Mouse (Mus musculus): Measurements from ENCODE around the gene Sh3yl1. TPM values are rescaled to one million over a fixed set of nuclear protein-coding genes. Genes with fewer than 3 reads are reported as not detected.

The Sh3yl1 gene
- polyA plus RNA-seq, 1 experiment from 2014 or later = 13.0 TPM

DNA sequence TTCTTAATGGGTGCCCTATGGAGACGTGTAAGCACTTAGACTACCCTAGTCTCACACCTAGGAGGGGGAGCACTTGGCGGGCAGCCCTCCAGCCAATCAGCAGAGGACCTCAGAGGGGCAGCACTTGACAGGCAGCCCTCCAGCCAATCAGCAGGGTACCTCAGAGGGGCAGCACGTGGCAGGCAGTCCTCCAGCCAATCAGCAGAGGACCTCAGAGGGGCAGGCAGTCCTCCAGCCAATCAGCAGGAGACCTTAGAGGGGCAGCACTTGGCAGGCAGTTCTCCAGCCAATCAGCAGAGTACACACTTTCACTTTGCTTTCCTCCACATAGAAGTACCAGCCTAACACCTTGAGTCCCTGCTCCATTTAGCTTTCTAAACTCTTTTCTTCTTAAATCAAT, 10.9 kb downstream of the Sh3yl1 start:
- Histone ChIP-seq H3K4me1 (ENCODE audit: control insufficient read depth, insufficient read depth, low read length) (no peaks in the 10 kb centered on the region), H3K9ac (ENCODE audit: low read depth, low read length) (no peak overlapping the region), H3K36me3 (ENCODE audit: control insufficient read depth, insufficient read depth, low read length) (no peaks in the 10 kb centered on the region), H3K4me3 (ENCODE audit: low read depth, low read length) (no peak overlapping the region), H3K9me3 (replicated peaks; ENCODE audit: control insufficient read depth, low read length) (no peaks in the 10 kb centered on the region), H3K27ac (ENCODE audit: low read depth, low read length) (no peak overlapping the region), H3K4me2 (no peak overlapping the region), H3K27me3 (ENCODE audit: control insufficient read depth, insufficient read depth, low read length) (no peaks in the 10 kb centered on the region)
- 87% methylated on average over 3 of the region's 3 CpGs for WGBS (ENCODE audit: insufficient replicate concordance)
- no peak for ATAC-seq (replicated peaks; ENCODE audit: insufficient number of reproducible peaks, low FRiP score, low TSS enrichment)

DNA sequence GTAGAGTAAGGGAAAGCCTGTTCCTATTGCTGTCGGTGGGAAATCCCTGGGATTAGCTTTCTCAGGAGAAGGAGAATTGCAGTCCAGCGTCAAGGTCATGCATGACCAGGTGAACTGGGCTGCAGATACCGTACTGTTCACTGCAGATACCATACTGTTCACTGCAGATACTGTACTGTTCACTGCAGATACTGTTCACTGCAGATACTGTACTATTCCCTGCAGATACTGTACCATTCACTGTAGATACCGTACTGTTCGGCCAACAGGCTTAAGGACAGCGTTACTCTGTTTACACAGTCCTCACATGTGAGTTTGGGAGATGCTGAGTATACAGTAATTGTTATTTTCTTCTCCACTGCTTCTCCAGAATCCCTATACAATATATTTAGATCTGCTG, 16.7 kb downstream of the Sh3yl1 start:
- no peaks in the 10 kb centered on the region for H3K9me3 ChIP-seq (replicated peaks; ENCODE audit: control insufficient read depth, low read length)
- no peak overlapping the region for H3K4me2 ChIP-seq
- WGBS (ENCODE audit: insufficient replicate concordance) = 79% methylated on average over 6 of the region's 6 CpGs
- no peaks in the 10 kb centered on the region for H3K36me3 ChIP-seq (ENCODE audit: control insufficient read depth, insufficient read depth, low read length)
- no peaks in the 10 kb centered on the region for H3K4me1 ChIP-seq (ENCODE audit: control insufficient read depth, insufficient read depth, low read length)
- no peak overlapping the region for H3K4me3 ChIP-seq (ENCODE audit: low read depth, low read length)
- H3K27ac ChIP-seq (ENCODE audit: low read depth, low read length) = no peak overlapping the region
- no peak overlapping the region for H3K9ac ChIP-seq (ENCODE audit: low read depth, low read length)
- no peaks in the 10 kb centered on the region for H3K27me3 ChIP-seq (ENCODE audit: control insufficient read depth, insufficient read depth, low read length)
- ATAC-seq (replicated peaks; ENCODE audit: insufficient number of reproducible peaks, low FRiP score, low TSS enrichment) = no peak

DNA sequence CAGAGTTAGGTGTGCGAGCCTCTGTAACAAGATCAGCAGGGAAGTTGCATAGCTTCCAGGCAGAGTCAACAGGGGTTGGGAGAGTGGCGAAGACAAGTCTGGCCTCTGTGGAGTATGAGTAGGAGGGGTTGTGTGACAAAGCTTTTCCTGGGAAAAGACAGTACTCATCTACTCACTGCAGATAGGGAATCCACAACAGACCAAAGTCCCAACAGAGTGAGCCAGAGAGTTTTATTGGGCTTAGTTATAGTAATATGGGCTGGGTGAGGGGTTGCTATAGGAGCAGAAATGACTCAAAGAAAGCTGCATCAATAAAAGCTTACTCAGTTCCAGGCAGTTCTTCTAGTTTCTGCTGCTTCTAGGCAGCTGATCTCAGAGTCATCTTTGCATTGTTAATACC, 21.8 kb downstream of the Sh3yl1 start:
- no peak overlapping the region for H3K4me3 ChIP-seq (ENCODE audit: low read depth, low read length)
- no peaks in the 10 kb centered on the region for H3K36me3 ChIP-seq (ENCODE audit: control insufficient read depth, insufficient read depth, low read length)
- WGBS (ENCODE audit: insufficient replicate concordance) = 79% methylated on average over 2 of the region's 2 CpGs
- H3K9me3 ChIP-seq (replicated peaks; ENCODE audit: control insufficient read depth, low read length) = no peaks in the 10 kb centered on the region
- H3K4me2 ChIP-seq = no peak overlapping the region
- no peak overlapping the region for H3K27ac ChIP-seq (ENCODE audit: low read depth, low read length)
- no peak for ATAC-seq (replicated peaks; ENCODE audit: insufficient number of reproducible peaks, low FRiP score, low TSS enrichment)
- no peak overlapping the region for H3K9ac ChIP-seq (ENCODE audit: low read depth, low read length)
- no peaks in the 10 kb centered on the region for H3K4me1 ChIP-seq (ENCODE audit: control insufficient read depth, insufficient read depth, low read length)
- H3K27me3 ChIP-seq (ENCODE audit: control insufficient read depth, insufficient read depth, low read length) = no peaks in the 10 kb centered on the region

DNA sequence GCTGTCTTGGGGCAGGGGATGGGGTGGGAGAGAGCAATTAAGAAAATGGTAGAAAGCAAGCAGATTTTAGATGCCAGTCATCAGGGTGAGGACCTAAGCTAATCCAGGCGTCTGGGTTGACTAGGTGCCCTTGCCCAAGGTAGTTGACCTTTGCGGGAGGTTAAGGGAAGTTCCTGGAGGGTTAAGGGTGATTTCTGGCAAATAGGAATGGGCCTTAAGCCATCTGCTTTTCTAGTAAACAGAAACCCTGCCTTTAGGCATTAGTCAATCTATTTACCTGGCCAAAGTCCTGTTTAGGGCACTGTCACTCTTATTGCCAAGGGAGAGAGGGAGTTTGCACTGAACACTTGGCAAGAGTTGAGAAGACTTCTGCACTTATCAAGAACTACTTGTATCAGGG, 25.4 kb downstream of the Sh3yl1 start:
- H3K27me3 ChIP-seq (ENCODE audit: control insufficient read depth, insufficient read depth, low read length) = no peaks in the 10 kb centered on the region
- no peaks in the 10 kb centered on the region for H3K4me1 ChIP-seq (ENCODE audit: control insufficient read depth, insufficient read depth, low read length)
- WGBS (ENCODE audit: insufficient replicate concordance) = 77% methylated on average over 2 of the region's 2 CpGs
- no peak overlapping the region for H3K4me2 ChIP-seq
- no peak overlapping the region for H3K9ac ChIP-seq (ENCODE audit: low read depth, low read length)
- H3K4me3 ChIP-seq (ENCODE audit: low read depth, low read length) = no peak overlapping the region
- ATAC-seq (replicated peaks; ENCODE audit: insufficient number of reproducible peaks, low FRiP score, low TSS enrichment) = no peak
- H3K9me3 ChIP-seq (replicated peaks; ENCODE audit: control insufficient read depth, low read length) = no peaks in the 10 kb centered on the region
- no peaks in the 10 kb centered on the region for H3K36me3 ChIP-seq (ENCODE audit: control insufficient read depth, insufficient read depth, low read length)
- no peak overlapping the region for H3K27ac ChIP-seq (ENCODE audit: low read depth, low read length)

DNA sequence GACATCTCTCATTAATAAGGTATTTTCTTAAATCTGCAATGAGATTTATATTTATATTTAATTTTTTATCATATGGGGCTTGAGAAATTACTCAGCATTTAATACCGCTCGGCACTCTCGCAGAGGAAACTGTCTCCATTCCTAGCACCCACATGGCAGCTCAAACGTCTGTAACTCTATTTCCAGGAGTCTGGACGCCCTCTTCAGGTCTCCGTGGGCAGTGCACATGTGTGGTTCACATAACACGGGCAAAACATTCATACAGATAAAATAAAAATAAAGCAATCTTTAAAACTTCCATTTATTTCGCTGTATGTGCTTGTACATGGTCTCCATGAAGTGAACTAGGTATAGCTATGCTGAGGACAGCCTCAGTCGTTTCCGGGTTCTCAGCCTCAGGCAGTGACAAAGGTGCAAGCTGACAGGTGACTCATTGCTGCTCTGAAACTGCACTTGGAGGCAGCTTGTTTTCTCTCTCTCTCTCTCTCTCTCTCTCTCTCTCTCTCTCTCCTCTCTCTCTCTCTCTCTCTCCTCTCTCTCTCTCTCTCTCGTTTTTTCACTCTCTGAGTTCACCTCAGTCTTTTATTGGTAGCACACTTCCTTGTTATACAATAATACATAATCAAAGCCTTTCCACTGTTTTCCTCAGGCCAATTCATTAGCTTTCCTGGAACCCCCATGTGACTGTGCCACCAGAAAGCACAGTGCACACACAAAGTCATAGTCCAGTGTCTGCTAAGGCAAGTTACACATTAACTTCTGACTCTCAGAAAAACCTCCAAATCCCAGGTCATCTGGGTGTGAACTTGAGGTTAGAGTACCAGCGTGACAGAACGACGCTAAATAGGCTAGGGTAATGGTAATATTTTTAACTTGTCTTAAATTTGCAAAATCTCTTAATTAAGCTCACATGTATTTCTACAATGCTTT, 31.9 kb downstream of the Sh3yl1 start:
- H3K4me1 ChIP-seq (ENCODE audit: control insufficient read depth, insufficient read depth, low read length) = no peaks in the 10 kb centered on the region
- 83% methylated on average over 14 of the region's 14 CpGs for WGBS (ENCODE audit: insufficient replicate concordance)

DNA sequence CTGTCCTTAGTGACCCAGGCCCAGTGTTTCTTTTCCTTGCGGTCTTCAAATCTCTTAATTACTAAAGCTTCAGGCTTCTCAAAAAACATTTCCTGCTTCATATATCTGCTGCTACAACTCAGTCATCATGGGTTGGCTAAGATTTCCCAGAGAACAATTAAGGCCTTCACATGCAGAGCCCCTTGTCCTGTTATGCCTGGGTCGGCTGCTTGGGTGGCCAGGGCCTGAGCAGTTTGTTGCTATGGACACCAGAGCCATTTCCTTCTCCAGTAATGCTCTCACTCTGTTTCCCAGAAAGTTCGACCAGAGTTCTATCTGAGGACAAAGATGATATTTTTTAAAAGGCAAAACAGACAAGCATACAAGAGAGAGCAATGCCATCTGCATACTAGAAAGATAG, 32.7 kb downstream of the Sh3yl1 start:
- no peak for ATAC-seq (replicated peaks; ENCODE audit: insufficient number of reproducible peaks, low FRiP score, low TSS enrichment)
- WGBS (ENCODE audit: insufficient replicate concordance) = 67% methylated on average over 3 of the region's 3 CpGs
- Histone ChIP-seq H3K4me2 (no peak overlapping the region), H3K27me3 (ENCODE audit: control insufficient read depth, insufficient read depth, low read length) (no peaks in the 10 kb centered on the region), H3K4me1 (ENCODE audit: control insufficient read depth, insufficient read depth, low read length) (no peaks in the 10 kb centered on the region), H3K27ac (ENCODE audit: low read depth, low read length) (no peak overlapping the region), H3K9me3 (replicated peaks; ENCODE audit: control insufficient read depth, low read length) (no peaks in the 10 kb centered on the region), H3K4me3 (ENCODE audit: low read depth, low read length) (no peak overlapping the region), H3K36me3 (ENCODE audit: control insufficient read depth, insufficient read depth, low read length) (no peaks in the 10 kb centered on the region), H3K9ac (ENCODE audit: low read depth, low read length) (no peak overlapping the region)

More for the DNA sequence above, 31.9 kb downstream of the Sh3yl1 start:
- H3K4me2 ChIP-seq = no peak overlapping the region
- H3K36me3 ChIP-seq (ENCODE audit: control insufficient read depth, insufficient read depth, low read length) = no peaks in the 10 kb centered on the region
- H3K27me3 ChIP-seq (ENCODE audit: control insufficient read depth, insufficient read depth, low read length) = no peaks in the 10 kb centered on the region
- no peak overlapping the region for H3K4me3 ChIP-seq (ENCODE audit: low read depth, low read length)
- H3K27ac ChIP-seq (ENCODE audit: low read depth, low read length) = no peak overlapping the region
- no peak overlapping the region for H3K9ac ChIP-seq (ENCODE audit: low read depth, low read length)
- no peak for ATAC-seq (replicated peaks; ENCODE audit: insufficient number of reproducible peaks, low FRiP score, low TSS enrichment)
- H3K9me3 ChIP-seq (replicated peaks; ENCODE audit: control insufficient read depth, low read length) = no peaks in the 10 kb centered on the region

DNA sequence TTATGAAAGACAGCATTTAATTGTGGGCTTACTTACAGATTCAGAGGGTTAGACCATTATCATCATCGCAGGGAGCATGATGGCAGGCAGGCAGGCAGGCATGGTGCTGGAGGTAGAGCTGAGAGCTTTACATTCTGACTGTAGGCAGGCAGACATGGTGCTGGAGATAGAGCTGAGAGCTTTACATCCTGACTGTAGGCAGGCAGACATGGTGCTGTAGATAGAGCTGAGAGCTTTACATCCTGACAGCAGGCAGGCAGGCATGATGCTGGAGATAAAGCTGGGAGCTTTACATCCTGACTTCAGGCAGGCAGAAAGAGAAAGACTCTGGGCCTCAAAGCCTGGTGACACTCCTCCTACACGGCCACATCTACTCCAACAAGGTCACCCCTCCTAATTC, 59.2 kb downstream of the Sh3yl1 start:
- Histone ChIP-seq H3K4me3 (ENCODE audit: low read depth, low read length) (no peak overlapping the region), H3K9me3 (replicated peaks; ENCODE audit: control insufficient read depth, low read length) (no peaks in the 10 kb centered on the region), H3K36me3 (ENCODE audit: control insufficient read depth, insufficient read depth, low read length) (no peaks in the 10 kb centered on the region), H3K4me1 (ENCODE audit: control insufficient read depth, insufficient read depth, low read length) (no peaks in the 10 kb centered on the region), H3K4me2 (no peak overlapping the region), H3K9ac (ENCODE audit: low read depth, low read length) (no peak overlapping the region), H3K27me3 (ENCODE audit: control insufficient read depth, insufficient read depth, low read length) (no peaks in the 10 kb centered on the region), H3K27ac (ENCODE audit: low read depth, low read length) (no peak overlapping the region)
- no peak for ATAC-seq (replicated peaks; ENCODE audit: insufficient number of reproducible peaks, low FRiP score, low TSS enrichment)
- 62% methylated on average over 2 of the region's 2 CpGs for WGBS (ENCODE audit: insufficient replicate concordance)

DNA sequence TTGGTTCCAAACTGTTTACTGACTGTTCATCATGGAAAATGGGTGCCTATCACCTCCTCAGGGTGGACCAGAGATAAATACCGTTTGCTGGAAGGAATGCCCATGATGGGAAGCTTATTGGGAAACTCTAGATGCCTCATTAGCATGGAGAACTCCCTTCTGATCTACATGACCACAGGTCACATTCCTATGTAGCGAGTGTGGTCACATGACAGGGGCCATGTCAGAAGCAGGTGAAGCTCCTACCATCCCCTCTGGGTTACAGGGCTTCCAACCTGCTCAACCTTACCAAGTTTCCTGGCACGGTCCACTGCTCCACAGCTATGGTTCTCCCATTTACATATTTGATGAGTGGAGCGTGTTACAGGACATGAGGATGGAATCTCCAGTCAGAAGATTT, 92.3 kb downstream of the Sh3yl1 start:
- Histone ChIP-seq H3K36me3 (ENCODE audit: control insufficient read depth, insufficient read depth, low read length) (no peaks in the 10 kb centered on the region), H3K4me2 (no peak overlapping the region), H3K4me1 (ENCODE audit: control insufficient read depth, insufficient read depth, low read length) (no peaks in the 10 kb centered on the region), H3K9ac (ENCODE audit: low read depth, low read length) (no peak overlapping the region), H3K27me3 (ENCODE audit: control insufficient read depth, insufficient read depth, low read length) (no peaks in the 10 kb centered on the region), H3K9me3 (replicated peaks; ENCODE audit: control insufficient read depth, low read length) (no peaks in the 10 kb centered on the region), H3K4me3 (ENCODE audit: low read depth, low read length) (no peak overlapping the region), H3K27ac (ENCODE audit: low read depth, low read length) (no peak overlapping the region)
- WGBS (ENCODE audit: insufficient replicate concordance) = 76% methylated on average over 4 of the region's 4 CpGs
- no peak for ATAC-seq (replicated peaks; ENCODE audit: insufficient number of reproducible peaks, low FRiP score, low TSS enrichment)

DNA sequence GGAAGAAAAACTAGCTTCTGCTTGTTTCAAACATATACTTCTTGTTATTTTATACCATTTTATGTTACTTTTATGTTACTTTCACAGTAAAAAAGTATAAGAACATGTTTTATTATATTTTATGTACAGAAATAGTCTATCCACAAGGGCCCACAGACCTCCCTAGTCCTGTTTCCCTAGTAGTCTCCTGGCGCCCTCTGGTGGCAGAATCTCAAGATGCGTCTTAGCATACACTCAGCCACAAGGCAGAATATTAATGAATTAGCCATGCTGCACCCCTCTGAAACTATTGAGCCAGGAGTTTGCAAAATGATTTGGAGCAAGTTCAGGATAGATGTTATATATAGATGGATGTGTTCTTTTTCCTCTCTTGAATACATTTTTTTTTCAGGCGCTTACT, 93.5 kb downstream of the Sh3yl1 start:
- Histone ChIP-seq H3K4me2 (no peak overlapping the region), H3K4me3 (ENCODE audit: low read depth, low read length) (no peak overlapping the region), H3K4me1 (ENCODE audit: control insufficient read depth, insufficient read depth, low read length) (no peaks in the 10 kb centered on the region), H3K9me3 (replicated peaks; ENCODE audit: control insufficient read depth, low read length) (no peaks in the 10 kb centered on the region), H3K9ac (ENCODE audit: low read depth, low read length) (no peak overlapping the region), H3K27me3 (ENCODE audit: control insufficient read depth, insufficient read depth, low read length) (no peaks in the 10 kb centered on the region), H3K36me3 (ENCODE audit: control insufficient read depth, insufficient read depth, low read length) (no peaks in the 10 kb centered on the region), H3K27ac (ENCODE audit: low read depth, low read length) (no peak overlapping the region)
- WGBS (ENCODE audit: insufficient replicate concordance) = 22% methylated on average over 3 of the region's 3 CpGs
- no peak for ATAC-seq (replicated peaks; ENCODE audit: insufficient number of reproducible peaks, low FRiP score, low TSS enrichment)

All from heart, embryonic 11.5 days (tissue).